Mouse (Mus musculus) stomach, postnatal 0 days (tissue): ENCODE results near the gene Mrnip. TPM values are rescaled to one million over a fixed set of nuclear protein-coding genes. Genes with fewer than 3 reads are reported as not detected.

Experiments used
- ATAC-seq: fragments of 200-750 bp; cut with Nextera tagmentation; 2 replicates; pipeline ENCODE4 v1.8.0; 2017; ENCODE audit not compliant: low FRiP score, low TSS enrichment
- DNase-seq: peaks from one replicate; pipeline ENCODE4 v3.0.0-alpha.2; 2016; ENCODE audit warnings: low spot score
- H3K27ac ChIP-seq: fragments of 300-500 bp; sonication (generic); replicated peaks from 2 replicates; pipeline ENCODE4 v1.5.1; 2014; ENCODE audit warnings: mild to moderate bottlenecking, control low read depth
- H3K27me3 ChIP-seq: fragments of 300-500 bp; sonication (generic); 2 replicates; pipeline ENCODE4 v1.6.1; 2014; ENCODE audit warnings: low read length; ENCODE audit not compliant: control insufficient read depth, insufficient read depth
- H3K36me3 ChIP-seq: fragments of 300-500 bp; sonication (generic); 2 replicates; pipeline ENCODE4 v1.6.1; 2014; ENCODE audit warnings: low read length, mixed read lengths; ENCODE audit not compliant: control insufficient read depth, insufficient read depth
- H3K4me1 ChIP-seq: fragments of 300-500 bp; sonication (generic); replicated peaks from 2 replicates; pipeline ENCODE4 v1.6.1; 2014; ENCODE audit warnings: antibody characterized with exemption; ENCODE audit not compliant: control insufficient read depth, insufficient read depth
- H3K4me2 ChIP-seq: fragments of 300-500 bp; sonication (generic); replicated peaks from 2 replicates; pipeline ENCODE4 v1.6.1; 2014; ENCODE audit warnings: low read depth, mild to moderate bottlenecking, control low read depth, moderate library complexity
- H3K4me3 ChIP-seq: fragments of 300-500 bp; sonication (generic); 2 replicates; pipeline ENCODE4 v1.5.1; 2014; ENCODE audit warnings: low read depth, low read length, control low read depth
- H3K9ac ChIP-seq: fragments of 300-500 bp; sonication (generic); 2 replicates; pipeline ENCODE4 v1.6.1; 2014; ENCODE audit warnings: mild to moderate bottlenecking, low read length, control low read depth, mixed read lengths
- H3K9me3 ChIP-seq: fragments of 300-500 bp; sonication (generic); 2 replicates; pipeline ENCODE4 v1.6.1; 2016; ENCODE audit warnings: low read length; ENCODE audit not compliant: control insufficient read depth
- CTCF ChIP-seq: IDR thresholded peaks from 2 replicates; pipeline ENCODE4 v1.5.1; 2016; ENCODE audit warnings: antibody characterized with exemption, low read depth, mild to moderate bottlenecking, moderate library complexity
- EP300 ChIP-seq: optimal IDR thresholded peaks from 2 replicates; pipeline ENCODE3; 2016; ENCODE audit warnings: antibody characterized with exemption
- WGBS: fragments of 180-500 bp; shearing (Covaris S2); extraction: QIAGEN DNeasy Blood & Tissue Kit; methylation state at CpG from one replicate; pipeline ENCODE4 v1.1.7; 2014; 5-methylcytosine and 5-hydroxymethylcytosine counted together
- polyA plus RNA-seq: library from polyadenylated mRNA; unstranded; fragments of >200 nt; fragmentation: Nextera tagmentation; extraction: Ambion mirVana; gene quantifications from 2 replicates; pipeline ENCODE4 v1.2.1, GENCODE M21; 2015

The Mrnip gene
- polyA plus RNA-seq, 1 experiment from 2014 or later = 6.1 TPM

DNA sequence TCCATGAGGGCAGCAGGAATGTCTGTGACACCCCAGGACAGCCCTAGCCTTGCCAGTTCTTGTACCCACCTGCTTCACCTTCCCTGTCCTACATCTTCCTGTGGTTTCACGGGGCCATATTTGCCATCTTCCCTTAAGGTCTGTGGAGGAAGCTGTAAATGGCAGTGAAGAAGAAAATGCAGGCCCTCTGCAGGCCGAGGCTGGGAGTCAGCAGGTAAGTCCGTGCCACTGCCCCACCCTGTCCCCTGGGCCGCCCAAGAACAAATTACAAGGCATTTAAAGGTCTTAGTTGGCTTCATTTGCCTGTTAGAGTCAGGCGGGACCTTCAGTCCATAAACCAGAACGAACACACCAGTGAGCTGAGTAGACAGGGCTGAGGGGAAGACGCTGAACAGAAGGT is 19.8 kb downstream of the Mrnip start:
- DNase-seq (peak; percentile 51), ATAC-seq (no peak)
- H3K9me3 ChIP-seq = no peaks in the 10 kb centered on the region
- TF ChIP-seq EP300 (no peak), CTCF (peak; percentile 39)
- no peak overlapping the region for H3K9ac ChIP-seq
- no peak overlapping the region for H3K4me2 ChIP-seq
- no peak overlapping the region for H3K4me3 ChIP-seq
- no peaks in the 10 kb centered on the region for H3K36me3 ChIP-seq
- WGBS = 63% methylated on average over 7 of the region's 7 CpGs
- H3K4me1 ChIP-seq = no peaks in the 10 kb centered on the region
- no peak overlapping the region for H3K27ac ChIP-seq
- no peaks in the 10 kb centered on the region for H3K27me3 ChIP-seq

DNA sequence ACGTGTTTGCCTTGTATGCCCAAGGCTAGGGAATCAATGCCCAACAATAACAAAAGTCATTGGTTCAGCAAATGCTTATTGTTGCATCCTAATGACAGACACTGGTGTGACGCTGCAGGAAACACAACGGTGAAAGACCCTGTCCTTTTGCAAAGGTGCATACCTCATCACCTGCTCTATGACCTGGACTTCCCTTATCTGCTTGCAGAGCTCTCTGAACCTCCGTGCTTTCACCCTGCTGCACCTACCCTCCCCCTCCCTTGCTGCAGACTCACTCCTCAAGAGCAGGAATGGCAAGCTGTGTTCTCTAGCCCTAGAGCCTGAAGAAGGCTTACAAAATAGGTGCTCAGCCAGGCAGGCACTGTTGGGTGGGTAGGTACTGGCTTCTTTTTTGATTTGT is 20.5 kb downstream of the Mrnip start:
- 65% methylated on average over 4 of the region's 4 CpGs for WGBS
- peaks cover 5% of the 10 kb centered on the region for H3K36me3 ChIP-seq
- no peak overlapping the region for H3K4me2 ChIP-seq
- no peaks in the 10 kb centered on the region for H3K27me3 ChIP-seq
- H3K9me3 ChIP-seq = no peaks in the 10 kb centered on the region
- H3K9ac ChIP-seq = no peak overlapping the region
- no peak overlapping the region for H3K27ac ChIP-seq
- TF ChIP-seq EP300 (no peak), CTCF (no peak)
- peak; percentile 23 for DNase-seq
- no peak overlapping the region for H3K4me3 ChIP-seq
- ATAC-seq = no peak
- H3K4me1 ChIP-seq = no peaks in the 10 kb centered on the region

DNA sequence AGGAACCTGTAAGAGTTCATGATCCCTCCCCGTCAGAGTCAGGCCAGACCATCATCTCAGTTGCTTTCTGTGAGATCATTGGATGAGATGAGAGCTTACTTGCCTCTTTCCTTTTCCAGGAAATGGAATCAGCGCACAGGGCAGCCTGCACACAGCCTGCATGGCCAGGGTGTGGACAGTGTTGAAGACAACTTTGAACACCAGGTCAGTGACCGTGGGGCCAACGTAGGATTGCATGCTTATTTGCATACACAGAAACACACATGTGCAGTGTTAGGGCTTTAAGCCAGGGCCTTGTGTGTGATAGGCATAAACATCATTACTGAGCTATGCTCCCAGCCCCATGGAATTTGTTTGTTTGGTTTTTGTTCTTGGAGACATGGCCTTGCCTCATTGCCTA is 23.3 kb downstream of the Mrnip start:
- ATAC-seq (peak; percentile 43; the same call in 1 of the 2 replicates), DNase-seq (no peak)
- Histone ChIP-seq H3K4me1 (no peaks in the 10 kb centered on the region), H3K4me2 (no peak overlapping the region), H3K36me3 (peaks cover 25% of the 10 kb centered on the region), H3K9ac (no peak overlapping the region), H3K27me3 (no peaks in the 10 kb centered on the region), H3K9me3 (no peaks in the 10 kb centered on the region), H3K4me3 (no peak overlapping the region), H3K27ac (no peak overlapping the region)
- TF ChIP-seq CTCF = no peak
- TF ChIP-seq EP300 = no peak
- WGBS = 80% methylated on average over 4 of the region's 4 CpGs

GRCm38 (mm10) chr11:50198219-50198846 is 24.1 kb downstream of the Mrnip start:
- peaks cover 31% of the 10 kb centered on the region for H3K36me3 ChIP-seq
- H3K27ac ChIP-seq = no peak overlapping the region

DNA sequence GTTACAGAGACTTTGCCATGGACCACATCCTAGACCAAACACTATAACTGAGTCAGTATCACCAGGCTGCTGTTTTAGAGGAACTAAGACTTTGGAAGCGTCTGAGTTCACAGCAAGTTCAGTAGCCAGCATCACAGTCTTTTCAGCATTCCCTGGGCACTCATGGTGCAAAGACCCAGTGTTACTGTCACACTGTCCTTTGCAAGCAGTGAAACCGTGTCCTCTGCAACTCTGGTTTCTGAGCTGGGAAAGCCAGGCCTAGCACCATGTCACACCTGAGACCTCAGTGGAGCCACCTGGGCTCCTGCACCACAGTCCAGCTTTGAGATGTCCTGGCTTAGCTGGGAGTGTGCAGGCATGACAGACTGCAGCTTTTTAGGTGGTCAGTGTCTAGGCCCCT is 24.7 kb downstream of the Mrnip start:
- H3K27me3 ChIP-seq = no peaks in the 10 kb centered on the region
- H3K4me3 ChIP-seq = no peak overlapping the region
- no peak for DNase-seq
- peak; percentile 39; the same call in 1 of the 2 replicates for ATAC-seq
- H3K9me3 ChIP-seq = no peaks in the 10 kb centered on the region
- no peak for TF ChIP-seq CTCF
- no peak for TF ChIP-seq EP300
- no peak overlapping the region for H3K9ac ChIP-seq
- 81% methylated on average over 2 of the region's 2 CpGs for WGBS
- H3K36me3 ChIP-seq = peaks cover 33% of the 10 kb centered on the region
- H3K4me1 ChIP-seq = no peaks in the 10 kb centered on the region
- H3K4me2 ChIP-seq = no peak overlapping the region
- H3K27ac ChIP-seq = no peak overlapping the region

More at GRCm38 (mm10) chr11:50198219-50198846, 24.1 kb downstream of the Mrnip start:
- TF ChIP-seq CTCF (no peak), EP300 (no peak)
- no peaks in the 10 kb centered on the region for H3K9me3 ChIP-seq
- WGBS = 82% methylated on average over 3 of the region's 5 CpGs
- ATAC-seq (no peak; the same call in 1 of the 2 replicates), DNase-seq (no peak)
- no peaks in the 10 kb centered on the region for H3K4me1 ChIP-seq
- H3K4me2 ChIP-seq = no peak overlapping the region
- H3K27me3 ChIP-seq = no peaks in the 10 kb centered on the region
- H3K9ac ChIP-seq = no peak overlapping the region
- H3K4me3 ChIP-seq = no peak overlapping the region

DNA sequence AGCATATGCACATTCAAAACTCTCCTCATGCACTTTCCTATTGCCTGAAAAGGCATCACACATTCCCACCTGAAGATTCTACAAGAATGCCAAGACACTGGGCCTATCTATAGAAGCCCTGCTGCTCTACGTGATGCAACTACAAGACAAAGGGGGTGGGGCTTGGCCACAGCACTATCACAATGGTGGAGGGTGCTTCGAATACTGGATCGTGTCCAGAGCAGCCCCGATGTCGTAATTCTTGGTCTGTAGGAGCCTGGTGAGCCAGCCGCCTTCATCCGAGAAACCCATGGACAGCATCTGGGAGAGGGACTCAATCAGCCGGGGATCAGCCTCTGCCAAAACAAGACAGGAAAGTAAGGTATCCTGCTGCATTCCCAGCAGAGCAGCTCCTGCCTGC is 26.4 kb downstream of the Mrnip start:
- TF ChIP-seq EP300 (no peak), CTCF (no peak)
- peak; percentile 23; the same call in 1 of the 2 replicates for ATAC-seq
- no peaks in the 10 kb centered on the region for H3K9me3 ChIP-seq
- peaks cover 43% of the 10 kb centered on the region for H3K36me3 ChIP-seq
- H3K4me3 ChIP-seq = no peak overlapping the region
- no peak for DNase-seq
- no peaks in the 10 kb centered on the region for H3K27me3 ChIP-seq
- 75% methylated on average over 8 of the region's 8 CpGs for WGBS
- H3K27ac ChIP-seq = no peak overlapping the region
- H3K4me2 ChIP-seq = no peak overlapping the region
- no peaks in the 10 kb centered on the region for H3K4me1 ChIP-seq
- H3K9ac ChIP-seq = no peak overlapping the region
